Mouse (Mus musculus): Measurements from ENCODE around the gene Lrrc23. TPM values are rescaled to one million over a fixed set of nuclear protein-coding genes. Genes with fewer than 3 reads are reported as not detected.

Gene Lrrc23
- polyA plus RNA-seq, 1 experiment from 2014 or later, result 0.43 TPM

DNA sequence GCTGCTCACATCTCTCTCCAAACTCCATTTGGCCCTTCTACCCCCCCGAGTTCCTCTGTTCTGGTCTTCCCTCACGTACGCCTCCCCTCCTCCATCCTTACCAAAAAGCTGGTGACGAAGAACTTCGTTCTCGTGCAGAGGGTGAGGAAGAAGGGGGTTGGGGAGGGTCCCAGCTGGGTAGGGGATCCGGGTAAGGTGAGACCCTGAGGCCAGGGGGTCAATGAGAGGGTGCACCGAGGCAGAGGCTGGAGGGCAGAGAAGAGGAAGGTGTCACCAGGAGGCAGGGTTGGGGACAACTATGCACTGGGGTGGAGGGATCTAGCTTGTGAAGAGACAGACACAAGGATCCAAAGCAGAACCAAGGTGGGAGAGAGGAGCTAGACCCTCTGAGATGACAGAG, 35.9 kb downstream of the Lrrc23 start:
- no peak for TF ChIP-seq CTCF (IDR thresholded peaks at IDR 0.05; ENCODE audit: low read depth)
- H3K9ac ChIP-seq (ENCODE audit: low read depth, low read length), result no peak overlapping the region
- no peak overlapping the region for H3K4me2 ChIP-seq (ENCODE audit: low read length)
- H3K4me1 ChIP-seq (replicated peaks; ENCODE audit: insufficient read depth, low read length), result peaks cover 27% of the 10 kb centered on the region
- DNase-seq (ENCODE audit: low spot score), result no peak
- H3K27me3 ChIP-seq (ENCODE audit: insufficient read depth, low read length), result no peaks in the 10 kb centered on the region
- H3K9me3 ChIP-seq (replicated peaks; ENCODE audit: low read length), result no peaks in the 10 kb centered on the region
- ATAC-seq (replicated peaks; ENCODE audit: low FRiP score, low read depth), result no peak
- no peak overlapping the region for H3K27ac ChIP-seq
- no peak overlapping the region for H3K4me3 ChIP-seq (replicated peaks; ENCODE audit: low read depth, low read length)
- peaks cover 34% of the 10 kb centered on the region for H3K36me3 ChIP-seq (ENCODE audit: insufficient read depth, low read length)
- WGBS, result 79% methylated on average over 8 of the region's 8 CpGs

DNA sequence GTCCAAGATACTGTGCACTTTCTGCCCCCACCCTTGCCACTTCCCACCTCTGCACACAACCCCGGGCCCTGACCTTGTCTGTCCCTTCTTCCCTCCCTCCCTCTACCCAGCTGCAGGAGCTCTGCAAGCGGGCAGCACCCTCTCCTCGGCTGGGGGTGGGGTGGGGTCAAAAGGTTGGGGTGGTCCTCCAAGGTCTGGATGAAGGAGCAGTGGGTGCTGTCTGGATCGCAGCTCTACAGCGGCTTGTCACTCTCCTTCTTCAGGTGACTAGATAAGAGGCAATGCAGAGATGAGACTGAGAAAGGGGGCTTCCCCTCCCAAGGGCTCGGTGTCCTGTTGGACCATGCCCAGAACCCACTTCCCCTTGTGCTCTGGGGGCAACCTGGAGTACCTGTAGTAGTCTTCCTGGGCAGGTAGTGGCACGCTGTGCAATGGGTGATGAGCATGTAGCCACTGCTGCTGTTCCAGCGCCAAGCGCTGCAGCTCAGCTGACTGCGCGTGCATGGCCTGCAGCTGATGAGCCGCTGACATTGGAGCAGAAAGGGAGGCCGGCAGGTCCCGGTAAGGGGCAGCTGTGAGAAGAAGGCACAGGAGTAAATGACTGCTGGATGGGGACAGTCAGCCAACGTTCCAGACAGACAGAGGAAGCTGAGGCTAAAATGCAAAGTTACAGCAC, 36.5 kb downstream of the Lrrc23 start:
- Histone ChIP-seq H3K27ac (no peak overlapping the region), H3K36me3 (ENCODE audit: insufficient read depth, low read length) (peaks cover 28% of the 10 kb centered on the region; the same call in 1 of the 2 replicates), H3K27me3 (ENCODE audit: insufficient read depth, low read length) (no peaks in the 10 kb centered on the region), H3K4me3 (replicated peaks; ENCODE audit: low read depth, low read length) (no peak overlapping the region), H3K9ac (ENCODE audit: low read depth, low read length) (no peak overlapping the region), H3K9me3 (replicated peaks; ENCODE audit: low read length) (no peaks in the 10 kb centered on the region), H3K4me2 (ENCODE audit: low read length) (no peak overlapping the region), H3K4me1 (replicated peaks; ENCODE audit: insufficient read depth, low read length) (peaks cover 27% of the 10 kb centered on the region)
- ATAC-seq (replicated peaks; ENCODE audit: low FRiP score, low read depth) (no peak), DNase-seq (ENCODE audit: low spot score) (no peak)
- 90% methylated on average over 15 of the region's 15 CpGs for WGBS
- no peak for TF ChIP-seq CTCF (IDR thresholded peaks at IDR 0.05; ENCODE audit: low read depth)

DNA sequence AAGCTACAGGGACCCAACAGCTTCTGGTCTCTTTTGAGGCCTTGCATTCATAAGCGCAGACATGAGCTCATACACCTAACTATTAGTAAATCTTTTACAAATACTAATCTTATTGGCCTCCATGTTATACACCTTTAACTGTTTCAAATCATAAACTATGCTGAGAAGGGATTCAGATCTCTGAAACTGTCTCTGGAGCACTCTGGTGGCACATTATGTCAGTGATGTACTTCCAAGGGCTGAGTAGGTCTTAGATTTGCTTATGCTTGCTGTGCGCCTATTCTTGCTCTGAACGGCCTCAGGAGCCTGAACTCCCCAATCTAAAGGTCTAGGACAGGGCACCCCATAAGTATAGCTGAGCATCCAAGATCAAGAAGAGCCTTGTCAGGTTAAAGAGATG, 37.7 kb downstream of the Lrrc23 start:
- no peaks in the 10 kb centered on the region for H3K9me3 ChIP-seq (replicated peaks; ENCODE audit: low read length)
- peaks cover 27% of the 10 kb centered on the region for H3K4me1 ChIP-seq (replicated peaks; ENCODE audit: insufficient read depth, low read length)
- no peak overlapping the region for H3K4me3 ChIP-seq (replicated peaks; ENCODE audit: low read depth, low read length)
- peak overlapping the region; percentile 98 for H3K27ac ChIP-seq
- peak overlapping the region; percentile 79; the same call in 1 of the 2 replicates for H3K9ac ChIP-seq (ENCODE audit: low read depth, low read length)
- ATAC-seq (replicated peaks; ENCODE audit: low FRiP score, low read depth) (no peak), DNase-seq (ENCODE audit: low spot score) (no peak)
- 64% methylated on average over 3 of the region's 3 CpGs for WGBS
- no peak for TF ChIP-seq CTCF (IDR thresholded peaks at IDR 0.05; ENCODE audit: low read depth)
- H3K4me2 ChIP-seq (ENCODE audit: low read length), result peak overlapping the region; percentile 86
- H3K36me3 ChIP-seq (ENCODE audit: insufficient read depth, low read length), result peaks cover 17% of the 10 kb centered on the region; the same call in 1 of the 2 replicates
- no peaks in the 10 kb centered on the region for H3K27me3 ChIP-seq (ENCODE audit: insufficient read depth, low read length)

DNA sequence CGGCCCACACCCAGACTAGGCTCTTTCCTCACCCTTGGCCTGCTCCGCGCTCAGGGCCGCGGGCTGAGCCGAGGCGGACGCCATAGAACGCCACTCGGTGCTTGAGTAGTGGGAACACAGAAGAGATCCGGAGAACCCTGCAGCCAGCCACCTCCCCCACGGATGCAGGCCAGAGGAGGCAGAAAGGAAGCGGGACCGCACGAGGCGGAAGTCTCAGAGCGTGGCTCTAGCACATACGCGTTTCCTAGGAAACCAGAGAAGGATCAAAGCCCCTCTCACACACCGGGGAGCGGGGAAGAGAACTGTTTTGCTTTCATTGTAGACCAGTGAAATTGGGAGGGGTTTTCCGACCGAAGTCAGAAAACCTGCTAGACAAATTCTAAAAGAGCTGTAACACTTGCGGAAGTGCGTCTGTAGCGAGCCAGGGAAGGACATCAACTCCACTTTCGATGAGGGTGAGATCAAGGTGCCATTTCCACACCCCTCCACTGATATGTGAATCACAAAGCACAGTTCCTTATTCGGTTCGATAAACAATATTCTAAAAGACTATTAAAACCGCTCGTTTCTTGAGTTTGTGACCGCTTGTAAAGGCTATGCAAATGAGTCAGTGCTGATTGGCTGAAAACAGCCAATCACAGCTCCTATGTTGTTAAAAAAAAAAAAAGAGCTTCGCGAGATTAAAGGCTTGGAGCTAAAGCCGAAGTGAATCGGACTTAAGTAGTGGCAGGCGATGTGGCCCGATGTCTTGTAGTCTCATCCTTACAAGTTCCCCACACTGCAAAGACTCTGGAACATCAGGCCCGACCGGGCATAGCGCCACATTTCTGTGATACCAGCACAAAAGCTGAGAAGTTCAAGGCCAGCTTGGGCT, 38.4 kb downstream of the Lrrc23 start, which contains the start of gene Grcc10:
Gene Grcc10, minus strand, starts transcription at position 487 of the 874 bp plus-strand sequence.
- Histone ChIP-seq H3K4me2 (ENCODE audit: low read length) (peak within 1 kb of the TSS; percentile 86), H3K27ac (peak within 1 kb of the TSS; percentile 98), H3K9ac (ENCODE audit: low read depth, low read length) (peak within 1 kb of the TSS; percentile 79), H3K36me3 (ENCODE audit: insufficient read depth, low read length) (peaks cover 17% of the 10 kb centered on the region; the same call in 1 of the 2 replicates), H3K27me3 (ENCODE audit: insufficient read depth, low read length) (no peaks in the 10 kb centered on the region), H3K9me3 (replicated peaks; ENCODE audit: low read length) (no peaks in the 10 kb centered on the region), H3K4me1 (replicated peaks; ENCODE audit: insufficient read depth, low read length) (peaks cover 20% of the 10 kb centered on the region), H3K4me3 (replicated peaks; ENCODE audit: low read depth, low read length) (peak within 1 kb of the TSS; percentile 59)
- DNase-seq (ENCODE audit: low spot score), result peak; percentile 98
- no peak for TF ChIP-seq CTCF (IDR thresholded peaks at IDR 0.05; ENCODE audit: low read depth)
- under 1% methylated on average over 41 of the region's 41 CpGs for WGBS
- peak; percentile 73 for ATAC-seq (replicated peaks; ENCODE audit: low FRiP score, low read depth)

DNA sequence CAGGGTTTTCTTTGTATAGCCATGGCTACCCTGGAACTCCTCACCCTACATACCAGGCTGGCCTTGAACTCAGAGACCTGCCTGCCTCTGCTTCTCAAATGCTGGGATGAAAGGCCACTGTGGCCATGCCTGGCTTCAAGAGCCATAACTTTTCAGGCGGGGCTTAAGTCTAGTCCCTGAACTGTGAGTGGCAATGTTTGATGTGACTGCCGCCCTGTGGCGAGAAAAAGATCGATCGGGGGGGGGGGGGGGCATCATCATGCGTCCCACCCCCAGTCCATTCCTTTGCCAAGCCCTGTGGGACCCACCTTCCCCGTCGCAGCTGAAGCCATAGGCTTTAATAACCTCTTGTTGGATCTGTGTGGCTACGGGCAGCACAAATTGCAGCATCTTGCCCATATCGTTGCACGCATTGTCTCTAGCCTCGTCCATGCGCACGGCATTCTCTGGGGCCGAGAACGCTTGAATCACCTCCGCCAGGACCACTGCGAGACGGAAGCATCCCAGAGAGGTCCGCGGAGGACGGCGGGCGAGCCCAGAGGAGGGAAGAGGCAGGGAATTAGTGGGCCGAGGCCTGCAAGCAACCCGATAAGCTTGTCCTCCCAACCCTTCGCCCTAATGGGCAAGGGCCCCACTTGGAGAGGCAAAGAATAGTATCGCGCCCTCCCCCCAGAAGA, 39.2 kb downstream of the Lrrc23 start:
- no peaks in the 10 kb centered on the region for H3K27me3 ChIP-seq (ENCODE audit: insufficient read depth, low read length)
- peak; percentile 70 for TF ChIP-seq CTCF (IDR thresholded peaks at IDR 0.05; ENCODE audit: low read depth)
- ATAC-seq (replicated peaks; ENCODE audit: low FRiP score, low read depth), result peak; percentile 2; the same call in 1 of the 2 replicates
- H3K27ac ChIP-seq, result peak overlapping the region; percentile 98
- WGBS, result under 1% methylated on average over 29 of the region's 29 CpGs
- H3K9ac ChIP-seq (ENCODE audit: low read depth, low read length), result peak overlapping the region; percentile 79
- DNase-seq (ENCODE audit: low spot score), result peak; percentile 83
- peaks cover 17% of the 10 kb centered on the region; the same call in 1 of the 2 replicates for H3K4me1 ChIP-seq (replicated peaks; ENCODE audit: insufficient read depth, low read length)
- peaks cover 17% of the 10 kb centered on the region; the same call in 1 of the 2 replicates for H3K36me3 ChIP-seq (ENCODE audit: insufficient read depth, low read length)
- H3K4me3 ChIP-seq (replicated peaks; ENCODE audit: low read depth, low read length), result peak overlapping the region; percentile 59
- no peaks in the 10 kb centered on the region for H3K9me3 ChIP-seq (replicated peaks; ENCODE audit: low read length)
- peak overlapping the region; percentile 86 for H3K4me2 ChIP-seq (ENCODE audit: low read length)
